Mouse (Mus musculus): Measurements from ENCODE around the gene Gm42372. TPM values are rescaled to one million over a fixed set of nuclear protein-coding genes. Genes with fewer than 3 reads are reported as not detected.
A peak's percentile ranks its signal among the peaks of the same experiment; 100 is the strongest.
"Not testable (repeated sequence)": the region's sequence is repeated elsewhere in the genome, so short reads cannot be mapped to it uniquely, and the experiment has no call there.

Gm42372 gene
- polyA plus RNA-seq, 1 experiment from 2014 or later, result 0.17 TPM

- under 1% methylated on average over 4 of the region's 4 CpGs for WGBS
- peak; percentile 28; the same call in 1 of the 2 replicates for ATAC-seq (ENCODE audit: borderline replicate concordance, extremely low read depth, low FRiP score, low TSS enrichment)
- peak overlapping the region; percentile 44; the same call in 1 of the 2 replicates for H3K27ac ChIP-seq
- H3K9me3 ChIP-seq, result no peaks in the 10 kb centered on the region
- H3K9ac ChIP-seq, result no peak overlapping the region
- H3K36me3 ChIP-seq, result no peaks in the 10 kb centered on the region
- H3K4me2 ChIP-seq, result peak overlapping the region; percentile 65
- peak overlapping the region; percentile 31; the same call in 1 of the 2 replicates for H3K4me3 ChIP-seq
- peaks cover 66% of the 10 kb centered on the region for H3K4me1 ChIP-seq
- peaks cover 52% of the 10 kb centered on the region for H3K27me3 ChIP-seq
Observed at GRCm38 (mm10) chr7:16947959-16948361, 34.9 kb upstream of the Gm42372 start.

- Histone ChIP-seq H3K4me3 (no peak overlapping the region), H3K27ac (no peak overlapping the region), H3K9me3 (no peaks in the 10 kb centered on the region), H3K4me2 (no peak overlapping the region), H3K4me1 (peaks cover 63% of the 10 kb centered on the region), H3K27me3 (peaks cover 52% of the 10 kb centered on the region), H3K36me3 (no peaks in the 10 kb centered on the region), H3K9ac (0 out of 2 replicates have a peak overlapping the region, but pooled peaks have one; percentile 0)
- 55% methylated on average over 8 of the region's 8 CpGs for WGBS
- ATAC-seq (ENCODE audit: borderline replicate concordance, extremely low read depth, low FRiP score, low TSS enrichment), result no peak
Observed at GRCm38 (mm10) chr7:16948923-16949458, 33.9 kb upstream of the Gm42372 start.

GRCm38 (mm10) chr7:16949908-16950841 is 32.7 kb upstream of the Gm42372 start:
- ATAC-seq (ENCODE audit: borderline replicate concordance, extremely low read depth, low FRiP score, low TSS enrichment), result peak; percentile 27; the same call in 1 of the 2 replicates
- Histone ChIP-seq H3K9me3 (no peaks in the 10 kb centered on the region), H3K27me3 (peaks cover 45% of the 10 kb centered on the region), H3K4me3 (peak overlapping the region; percentile 29), H3K4me1 (peaks cover 54% of the 10 kb centered on the region), H3K27ac (no peak overlapping the region), H3K36me3 (no peaks in the 10 kb centered on the region), H3K9ac (peak overlapping the region; percentile 29; the same call in 1 of the 2 replicates), H3K4me2 (peak overlapping the region; percentile 61)
- WGBS, result 10% methylated on average over 28 of the region's 29 CpGs

GRCm38 (mm10) chr7:16950861-16951635 is 31.8 kb upstream of the Gm42372 start:
- Histone ChIP-seq H3K4me2 (peak overlapping the region; percentile 33; the same call in 1 of the 2 replicates), H3K27me3 (peaks cover 37% of the 10 kb centered on the region), H3K4me1 (peaks cover 45% of the 10 kb centered on the region), H3K36me3 (no peaks in the 10 kb centered on the region), H3K27ac (no peak overlapping the region), H3K9me3 (no peaks in the 10 kb centered on the region), H3K9ac (no peak overlapping the region), H3K4me3 (no peak overlapping the region)
- peak; percentile 66; the same call in 1 of the 2 replicates for ATAC-seq (ENCODE audit: borderline replicate concordance, extremely low read depth, low FRiP score, low TSS enrichment)
- WGBS, result 20% methylated on average over 18 of the region's 18 CpGs

GRCm38 (mm10) chr7:16953776-16954175 is 29.1 kb upstream of the Gm42372 start:
- not testable (repeated sequence) for ATAC-seq (ENCODE audit: borderline replicate concordance, extremely low read depth, low FRiP score, low TSS enrichment); H3K27ac ChIP-seq; H3K4me2 ChIP-seq; H3K36me3 ChIP-seq; H3K9me3 ChIP-seq; H3K9ac ChIP-seq; H3K4me3 ChIP-seq
- 55% methylated on average over 2 of the region's 2 CpGs for WGBS
- H3K4me1 ChIP-seq, result peaks cover 18% of the 10 kb centered on the region
- peaks cover 13% of the 10 kb centered on the region for H3K27me3 ChIP-seq

GRCm38 (mm10) chr7:16955712-16956111 is 27.2 kb upstream of the Gm42372 start:
- Histone ChIP-seq H3K9me3 (no peaks in the 10 kb centered on the region), H3K36me3 (no peaks in the 10 kb centered on the region), H3K4me3 (no peak overlapping the region), H3K27ac (no peak overlapping the region), H3K9ac (no peak overlapping the region), H3K4me2 (no peak overlapping the region), H3K4me1 (peaks cover 3% of the 10 kb centered on the region; the same call in 1 of the 2 replicates), H3K27me3 (no peaks in the 10 kb centered on the region; the same call in 1 of the 2 replicates)
- no peak for ATAC-seq (ENCODE audit: borderline replicate concordance, extremely low read depth, low FRiP score, low TSS enrichment)
- WGBS, result 70% methylated on average over 4 of the region's 4 CpGs

- 62% methylated on average over 15 of the region's 15 CpGs for WGBS
- ATAC-seq (ENCODE audit: borderline replicate concordance, extremely low read depth, low FRiP score, low TSS enrichment), result no peak
- Histone ChIP-seq H3K27ac (no peak overlapping the region), H3K4me2 (no peak overlapping the region), H3K9me3 (no peaks in the 10 kb centered on the region), H3K9ac (no peak overlapping the region), H3K27me3 (no peaks in the 10 kb centered on the region; the same call in 1 of the 2 replicates), H3K4me3 (no peak overlapping the region), H3K36me3 (no peaks in the 10 kb centered on the region), H3K4me1 (no peaks in the 10 kb centered on the region)
Observed at GRCm38 (mm10) chr7:16956410-16957265, 26.2 kb upstream of the Gm42372 start.

GRCm38 (mm10) chr7:16959539-16960187 is 23.2 kb upstream of the Gm42372 start, which contains the start of gene Pnmal1:
TSS of gene Pnmal1 (plus strand) at chr7:16959679.
- H3K4me1 ChIP-seq, result no peaks in the 10 kb centered on the region
- ATAC-seq (ENCODE audit: borderline replicate concordance, extremely low read depth, low FRiP score, low TSS enrichment), result peak; percentile 55; the same call in 1 of the 2 replicates
- no peak within 1 kb of the TSS for H3K9ac ChIP-seq
- H3K27ac ChIP-seq, result no peak within 1 kb of the TSS
- no peaks in the 10 kb centered on the region; the same call in 1 of the 2 replicates for H3K27me3 ChIP-seq
- WGBS, result 19% methylated on average over 17 of the region's 17 CpGs
- H3K36me3 ChIP-seq, result no peaks in the 10 kb centered on the region
- H3K4me2 ChIP-seq, result no peak within 1 kb of the TSS
- H3K4me3 ChIP-seq, result no peak within 1 kb of the TSS
- H3K9me3 ChIP-seq, result no peaks in the 10 kb centered on the region

- Histone ChIP-seq H3K9ac (no peak overlapping the region), H3K27ac (no peak overlapping the region), H3K27me3 (no peaks in the 10 kb centered on the region; the same call in 1 of the 2 replicates), H3K4me2 (no peak overlapping the region), H3K36me3 (no peaks in the 10 kb centered on the region), H3K4me1 (no peaks in the 10 kb centered on the region), H3K9me3 (no peaks in the 10 kb centered on the region), H3K4me3 (no peak overlapping the region)
- 62% methylated on average over 5 of the region's 5 CpGs for WGBS
- no peak for ATAC-seq (ENCODE audit: borderline replicate concordance, extremely low read depth, low FRiP score, low TSS enrichment)
Observed at GRCm38 (mm10) chr7:16961678-16962077, 21.2 kb upstream of the Gm42372 start.

GRCm38 (mm10) chr7:16968414-16968813 is 14.5 kb upstream of the Gm42372 start:
- no peak overlapping the region for H3K27ac ChIP-seq
- H3K4me2 ChIP-seq, result no peak overlapping the region
- no peak overlapping the region for H3K9ac ChIP-seq
- 80% methylated on average over 6 of the region's 6 CpGs for WGBS
- ATAC-seq (ENCODE audit: borderline replicate concordance, extremely low read depth, low FRiP score, low TSS enrichment), result no peak
- no peaks in the 10 kb centered on the region for H3K9me3 ChIP-seq
- no peak overlapping the region for H3K4me3 ChIP-seq
- H3K36me3 ChIP-seq, result no peaks in the 10 kb centered on the region
- H3K27me3 ChIP-seq, result no peaks in the 10 kb centered on the region
- no peaks in the 10 kb centered on the region for H3K4me1 ChIP-seq

All from lung, embryonic 15.5 days (tissue).